ENCODE assay signal across 1 mouse cellular context in the genomic region with DNA sequence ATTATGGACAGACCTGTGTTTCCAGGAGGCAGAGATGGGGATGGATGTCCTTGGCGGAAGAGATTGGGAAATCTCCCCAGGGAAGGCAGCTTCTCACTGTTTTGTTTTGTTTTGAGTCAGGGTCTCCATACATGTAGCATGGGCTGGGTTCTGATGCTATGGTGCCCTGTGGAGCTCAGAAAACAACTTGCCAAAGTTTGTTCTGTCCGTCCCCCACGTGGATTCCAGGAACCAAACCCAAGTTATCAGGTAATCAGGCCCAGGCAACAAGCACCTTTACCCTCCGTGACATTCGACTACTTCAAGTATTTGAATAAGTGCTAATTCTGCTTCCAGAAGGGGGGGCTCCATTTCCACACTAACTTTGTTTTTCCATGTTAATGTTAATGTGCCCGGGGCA.
TF ChIP-seq lines count a peak whose summit lies in the region.

No protein-coding gene starts in this region.

TF ChIP-seq in CH12.LX, 34 proteins besides CTCF, POLR2A, EP300 and RAD21 (continued from another document):
- TF ChIP-seq ZKSCAN1 (IDR thresholded peaks at IDR 0.05; ENCODE audit: borderline replicate concordance, low read depth, low read length) (no peak), NELFE (IDR thresholded peaks at IDR 0.05; ENCODE audit: low read depth, low read length) (no peak), TCF12 (IDR thresholded peaks at IDR 0.05; ENCODE audit: low read depth, low read length) (no peak), ZMIZ1 (IDR thresholded peaks at IDR 0.05; ENCODE audit: low read depth, low read length) (no peak)
